ENCODE assay signal across 7 mouse cellular contexts in genomic region chr12:11052676-11053075, GRCm38 (mm10).
DNase-seq lines count a peak whose midpoint lies in the region; ATAC-seq and TF ChIP-seq lines count a peak whose summit lies in the region.
"Not testable (repeated sequence)": the region's sequence is repeated elsewhere in the genome, so short reads cannot be mapped to it uniquely, and the experiment has no call there.

No protein-coding gene starts in this region.

- TF ChIP-seq CTCF in ES-Bruce4 (IDR thresholded peaks at IDR 0.05; ENCODE audit: low read depth, low read length): not testable (repeated sequence)

- H3K9ac ChIP-seq in ES-Bruce4 (ENCODE audit: low read depth, poor library complexity, severe bottlenecking); ES-E14 (ENCODE audit: insufficient read depth, low read depth, low read length, poor library complexity, severe bottlenecking); hindbrain, embryonic 14.5 days: not testable (repeated sequence)

- H3K27ac ChIP-seq in ES-Bruce4 (ENCODE audit: insufficient read depth, low read length) (peak overlapping the region; percentile 77), ES-E14 (ENCODE audit: insufficient read depth, low read depth, low read length, poor library complexity, severe bottlenecking) (peak overlapping the region; percentile 88; the same call in 1 of the 2 replicates)
- H3K27ac ChIP-seq in hindbrain, embryonic 14.5 days: not testable (repeated sequence)

- H3K36me3 ChIP-seq in ES-Bruce4 (ENCODE audit: control insufficient read depth, insufficient read depth, low read length, poor library complexity, severe bottlenecking); ES-E14 (ENCODE audit: control insufficient read depth, insufficient read depth, low read length, poor library complexity, severe bottlenecking); hindbrain, embryonic 14.5 days (replicated peaks; ENCODE audit: control insufficient read depth, insufficient read depth): not testable (repeated sequence)

- in situ Hi-C loops in ES-E14 (cut with MboI; ENCODE audit: low sequenced_read_pairs in 2 of 2, unreplicated experiment in 2 of 2): not testable (repeated sequence)

- peak; percentile 83 for TF ChIP-seq EP300 in ES-Bruce4 (IDR thresholded peaks at IDR 0.05; ENCODE audit: insufficient read depth, low read depth, low read length)

- DNase-seq in ES-CJ7 (ENCODE audit: low read depth, low spot score) (peak; percentile 87), ES-E14 (ENCODE audit: low read depth, low spot score) (peak; percentile 45), R1 (ENCODE audit: low read depth, low spot score) (peak; percentile 93), WW6 (ENCODE audit: low read depth, low spot score) (peak; percentile 24), ZHBTc4 (ENCODE audit: low read depth, low spot score) (peak; percentile 88)
- peak; percentile 5 for DNase-seq in hindbrain, embryonic 14.5 days (ENCODE audit: low spot score)

- WGBS in hindbrain, embryonic 14.5 days: 66% methylated on average over 4 of the region's 4 CpGs

- H3K27me3 ChIP-seq in ES-Bruce4 (ENCODE audit: control insufficient read depth, insufficient read depth, low read length, poor library complexity, severe bottlenecking); hindbrain, embryonic 14.5 days (ENCODE audit: control insufficient read depth, insufficient read depth, low read length): not testable (repeated sequence)

- H3K4me3 ChIP-seq in ES-Bruce4 (ENCODE audit: low read depth, low read length); ES-E14 (ENCODE audit: insufficient read depth in 1 of 2, low read depth in 1 of 2, low read length in 2 of 2, poor library complexity in 1 of 2, severe bottlenecking in 1 of 2); hindbrain, embryonic 14.5 days (replicated peaks; ENCODE audit: low read length): not testable (repeated sequence)

- H3K9me3 ChIP-seq in ES-Bruce4 (replicated peaks; ENCODE audit: control insufficient read depth, insufficient read depth, low read length, poor library complexity, severe bottlenecking); ES-E14 (ENCODE audit: control insufficient read depth, insufficient read depth, low read depth, low read length); hindbrain, embryonic 14.5 days (ENCODE audit: control insufficient read depth, low read length): not testable (repeated sequence)

- H3K4me2 ChIP-seq in hindbrain, embryonic 14.5 days (replicated peaks): not testable (repeated sequence)

- H3K4me1 ChIP-seq in ES-Bruce4 (ENCODE audit: control insufficient read depth, insufficient read depth, low read length); ES-E14 (ENCODE audit: control insufficient read depth in 2 of 2, insufficient read depth in 2 of 2, low read length in 2 of 2, poor library complexity in 1 of 2); hindbrain, embryonic 14.5 days (replicated peaks; ENCODE audit: control insufficient read depth, insufficient read depth, low read length): not testable (repeated sequence)

- not testable (repeated sequence) for ATAC-seq in hindbrain, embryonic 14.5 days (ENCODE audit: low FRiP score)

- not testable (repeated sequence) for TF ChIP-seq POLR2A in ES-Bruce4 (IDR thresholded peaks at IDR 0.05; ENCODE audit: insufficient read depth, low read length)

Comparison
In these comparisons a context has a peak if more than half of its experiments do, and no peak if none do; other contexts are left out.
1. DNase-seq: peak in every context shown above with its lines; median percentile 93 in R1; 88 in ZHBTc4; 87 in ES-CJ7; 45 in ES-E14; 24 in WW6; 5 in hindbrain, embryonic 14.5 days.